Mouse (Mus musculus) lung, postnatal 0 days (tissue): ENCODE measurements at regions not wholly inside any gene's neighbourhood (a gene's known extent, or its start where the extent isn't known, plus 50 kb on each side); places are given as distances from the start of the nearest gene placed in this dataset.

Experiments
- CTCF ChIP-seq: IDR thresholded peaks from 2 replicates; pipeline ENCODE4 v1.5.1; 2016; ENCODE audit warnings: antibody characterized with exemption, mild to moderate bottlenecking
- EP300 ChIP-seq: IDR thresholded peaks from 2 replicates; pipeline ENCODE4 v1.6.1; 2016; ENCODE audit warnings: antibody characterized with exemption, mild to moderate bottlenecking, control low read depth

DNA sequence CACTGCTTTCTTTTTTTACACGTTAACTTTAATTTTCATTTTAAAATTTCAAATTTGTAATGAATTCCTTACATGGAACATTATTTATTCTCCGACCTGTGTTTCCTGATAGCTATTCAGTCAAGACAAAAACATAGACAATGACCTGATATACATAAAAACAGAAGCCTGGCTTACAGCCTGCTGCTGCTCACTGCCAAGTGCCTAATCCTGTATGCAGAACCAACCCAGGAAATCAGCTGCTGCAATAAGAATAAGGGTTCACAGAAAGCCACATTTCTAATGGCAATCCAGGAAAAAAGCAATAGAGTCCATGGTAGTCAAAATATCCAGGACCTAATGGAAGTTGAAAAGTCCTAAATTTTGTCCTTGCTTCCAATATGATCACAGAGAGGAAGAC is 642.4 kb upstream of the Ctnnd2 start:
- TF ChIP-seq CTCF (no peak), EP300 (no peak)
